Mouse (Mus musculus): Measurements from ENCODE around the gene Ifna1. TPM values are rescaled to one million over a fixed set of nuclear protein-coding genes. Genes with fewer than 3 reads are reported as not detected.
A peak's percentile ranks its signal among the peaks of the same experiment; 100 is the strongest.
"Not testable (repeated sequence)": the region's sequence is repeated elsewhere in the genome, so short reads cannot be mapped to it uniquely, and the experiment has no call there.

Gene Ifna1
- polyA plus RNA-seq, 2 experiments: not detected

GRCm38 (mm10) chr4:88822995-88823394 is 26.9 kb upstream of the Ifna1 start:
- 23% methylated on average over 4 of the region's 4 CpGs for WGBS
- no peak overlapping the region for H3K9ac ChIP-seq (ENCODE audit: low read depth, low read length, severe bottlenecking)
- DNase-seq (ENCODE audit: low spot score) (peak; percentile 11), ATAC-seq (ENCODE audit: low FRiP score, low read depth) (no peak)
- no peaks in the 10 kb centered on the region for H3K36me3 ChIP-seq (ENCODE audit: control insufficient read depth, insufficient read depth, low read length)
- H3K4me2 ChIP-seq (replicated peaks; ENCODE audit: low read depth, low read length, severe bottlenecking): no peak overlapping the region
- H3K27ac ChIP-seq (replicated peaks; ENCODE audit: low read depth, low read length): no peak overlapping the region
- H3K4me1 ChIP-seq (ENCODE audit: control insufficient read depth, insufficient read depth, low read length): no peaks in the 10 kb centered on the region
- no peak overlapping the region for H3K4me3 ChIP-seq (replicated peaks; ENCODE audit: low read length)
- H3K27me3 ChIP-seq (ENCODE audit: control insufficient read depth, insufficient read depth, low read length): no peaks in the 10 kb centered on the region
- H3K9me3 ChIP-seq (ENCODE audit: control insufficient read depth, low read length): no peaks in the 10 kb centered on the region
- no peak for TF ChIP-seq POLR2A (IDR thresholded peaks at IDR 0.05; ENCODE audit: borderline replicate concordance, extremely low read depth, insufficient read depth, insufficient read length)

- not testable (repeated sequence) for H3K4me3 ChIP-seq (replicated peaks; ENCODE audit: low read length); H3K27me3 ChIP-seq (ENCODE audit: control insufficient read depth, insufficient read depth, low read length); H3K9ac ChIP-seq (ENCODE audit: low read depth, low read length, severe bottlenecking); H3K27ac ChIP-seq (replicated peaks; ENCODE audit: low read depth, low read length); H3K36me3 ChIP-seq (ENCODE audit: control insufficient read depth, insufficient read depth, low read length); DNase-seq (ENCODE audit: low spot score); ATAC-seq (ENCODE audit: low FRiP score, low read depth); H3K4me1 ChIP-seq (ENCODE audit: control insufficient read depth, insufficient read depth, low read length); H3K9me3 ChIP-seq (ENCODE audit: control insufficient read depth, low read length); H3K4me2 ChIP-seq (replicated peaks; ENCODE audit: low read depth, low read length, severe bottlenecking)
Observed at GRCm38 (mm10) chr4:88827116-88827515, 22.8 kb upstream of the Ifna1 start, which contains the start of gene Ifna6. TSS of gene Ifna6 (plus strand) at chr4:88827416.

GRCm38 (mm10) chr4:88830523-88830922 is 19.4 kb upstream of the Ifna1 start:
- peak; percentile 21 for DNase-seq (ENCODE audit: low spot score)

GRCm38 (mm10) chr4:88835225-88835624 is 14.7 kb upstream of the Ifna1 start, which contains the start of gene Ifna5:
TSS of gene Ifna5 (plus strand) at chr4:88835525.
- not testable (repeated sequence) for H3K9ac ChIP-seq (ENCODE audit: low read depth, low read length, severe bottlenecking); H3K4me2 ChIP-seq (replicated peaks; ENCODE audit: low read depth, low read length, severe bottlenecking); H3K27me3 ChIP-seq (ENCODE audit: control insufficient read depth, insufficient read depth, low read length); DNase-seq (ENCODE audit: low spot score); H3K27ac ChIP-seq (replicated peaks; ENCODE audit: low read depth, low read length); ATAC-seq (ENCODE audit: low FRiP score, low read depth); H3K4me3 ChIP-seq (replicated peaks; ENCODE audit: low read length); H3K9me3 ChIP-seq (ENCODE audit: control insufficient read depth, low read length); H3K4me1 ChIP-seq (ENCODE audit: control insufficient read depth, insufficient read depth, low read length); H3K36me3 ChIP-seq (ENCODE audit: control insufficient read depth, insufficient read depth, low read length)
- WGBS: 63% methylated on average over 1 of the region's 1 CpGs

More at GRCm38 (mm10) chr4:88830523-88830922, 19.4 kb upstream of the Ifna1 start:
- TF ChIP-seq POLR2A (IDR thresholded peaks at IDR 0.05; ENCODE audit: borderline replicate concordance, extremely low read depth, insufficient read depth, insufficient read length): no peak
- no peak for ATAC-seq (ENCODE audit: low FRiP score, low read depth)
- no peak overlapping the region for H3K9ac ChIP-seq (ENCODE audit: low read depth, low read length, severe bottlenecking)
- no peak overlapping the region for H3K4me2 ChIP-seq (replicated peaks; ENCODE audit: low read depth, low read length, severe bottlenecking)
- WGBS: 24% methylated on average over 4 of the region's 4 CpGs
- H3K27me3 ChIP-seq (ENCODE audit: control insufficient read depth, insufficient read depth, low read length): no peaks in the 10 kb centered on the region
- no peak overlapping the region for H3K4me3 ChIP-seq (replicated peaks; ENCODE audit: low read length)
- no peaks in the 10 kb centered on the region for H3K4me1 ChIP-seq (ENCODE audit: control insufficient read depth, insufficient read depth, low read length)
- no peak overlapping the region for H3K27ac ChIP-seq (replicated peaks; ENCODE audit: low read depth, low read length)
- H3K9me3 ChIP-seq (ENCODE audit: control insufficient read depth, low read length): no peaks in the 10 kb centered on the region
- no peaks in the 10 kb centered on the region for H3K36me3 ChIP-seq (ENCODE audit: control insufficient read depth, insufficient read depth, low read length)

GRCm38 (mm10) chr4:88838828-88839227 is 11.1 kb upstream of the Ifna1 start:
- DNase-seq (ENCODE audit: low spot score) (peak; percentile 10), ATAC-seq (ENCODE audit: low FRiP score, low read depth) (no peak)
- WGBS: 44% methylated on average over 3 of the region's 3 CpGs
- Histone ChIP-seq H3K36me3 (ENCODE audit: control insufficient read depth, insufficient read depth, low read length) (no peaks in the 10 kb centered on the region), H3K4me3 (replicated peaks; ENCODE audit: low read length) (no peak overlapping the region), H3K9ac (ENCODE audit: low read depth, low read length, severe bottlenecking) (no peak overlapping the region), H3K4me1 (ENCODE audit: control insufficient read depth, insufficient read depth, low read length) (no peaks in the 10 kb centered on the region), H3K27me3 (ENCODE audit: control insufficient read depth, insufficient read depth, low read length) (no peaks in the 10 kb centered on the region), H3K4me2 (replicated peaks; ENCODE audit: low read depth, low read length, severe bottlenecking) (no peak overlapping the region), H3K27ac (replicated peaks; ENCODE audit: low read depth, low read length) (no peak overlapping the region), H3K9me3 (ENCODE audit: control insufficient read depth, low read length) (no peaks in the 10 kb centered on the region)
- TF ChIP-seq POLR2A (IDR thresholded peaks at IDR 0.05; ENCODE audit: borderline replicate concordance, extremely low read depth, insufficient read depth, insufficient read length): no peak

- no peak for DNase-seq (ENCODE audit: low spot score)
- Histone ChIP-seq H3K4me1 (ENCODE audit: control insufficient read depth, insufficient read depth, low read length) (no peaks in the 10 kb centered on the region), H3K9ac (ENCODE audit: low read depth, low read length, severe bottlenecking) (no peak overlapping the region), H3K4me2 (replicated peaks; ENCODE audit: low read depth, low read length, severe bottlenecking) (no peak overlapping the region), H3K9me3 (ENCODE audit: control insufficient read depth, low read length) (no peaks in the 10 kb centered on the region), H3K27me3 (ENCODE audit: control insufficient read depth, insufficient read depth, low read length) (no peaks in the 10 kb centered on the region), H3K4me3 (replicated peaks; ENCODE audit: low read length) (no peak overlapping the region), H3K27ac (replicated peaks; ENCODE audit: low read depth, low read length) (no peak overlapping the region), H3K36me3 (ENCODE audit: control insufficient read depth, insufficient read depth, low read length) (no peaks in the 10 kb centered on the region)
- ATAC-seq (ENCODE audit: low FRiP score, low read depth): no peak
- TF ChIP-seq POLR2A (IDR thresholded peaks at IDR 0.05; ENCODE audit: borderline replicate concordance, extremely low read depth, insufficient read depth, insufficient read length): no peak
- WGBS: 69% methylated on average over 3 of the region's 3 CpGs
Observed at GRCm38 (mm10) chr4:88840058-88840457, 9.8 kb upstream of the Ifna1 start.

All from limb, embryonic 14.5 days (tissue).